Mouse (Mus musculus) forebrain, embryonic 12.5 days (tissue): Measurements from ENCODE around the gene Apol9a. TPM values are rescaled to one million over a fixed set of nuclear protein-coding genes. Genes with fewer than 3 reads are reported as not detected.
"Not testable (repeated sequence)": the region's sequence is repeated elsewhere in the genome, so short reads cannot be mapped to it uniquely, and the experiment has no call there.

ENCODE experiments used
- ATAC-seq: fragments of 200-750 bp; cut with Nextera tagmentation; 2 replicates; pipeline ENCODE4 v1.8.0; 2017; ENCODE audit warnings: moderate TSS enrichment; ENCODE audit not compliant: low FRiP score
- H3K27ac ChIP-seq: fragments of 300-500 bp; sonication (generic); 2 replicates; pipeline ENCODE4 v1.5.1; 2016; ENCODE audit warnings: mild to moderate bottlenecking
- H3K27me3 ChIP-seq: fragments of 300-500 bp; sonication (generic); 2 replicates; pipeline ENCODE4 v1.6.1; 2016; ENCODE audit warnings: mild to moderate bottlenecking
- H3K36me3 ChIP-seq: fragments of 300-500 bp; sonication (generic); replicated peaks from 2 replicates; pipeline ENCODE4 v1.6.1; 2016; ENCODE audit warnings: mild to moderate bottlenecking
- H3K4me1 ChIP-seq: fragments of 300-500 bp; sonication (generic); 2 replicates; pipeline ENCODE4 v1.6.1; 2016
- H3K4me2 ChIP-seq: fragments of 300-500 bp; sonication (generic); 2 replicates; pipeline ENCODE4 v1.6.1; 2016; ENCODE audit warnings: mild to moderate bottlenecking, moderate library complexity
- H3K4me3 ChIP-seq: fragments of 300-500 bp; sonication (generic); replicated peaks from 2 replicates; pipeline ENCODE4 v1.5.1; 2016; ENCODE audit warnings: mild to moderate bottlenecking
- H3K9ac ChIP-seq: fragments of 300-500 bp; sonication (generic); 2 replicates; pipeline ENCODE4 v1.6.1; 2016; ENCODE audit warnings: mild to moderate bottlenecking
- H3K9me3 ChIP-seq: fragments of 300-500 bp; sonication (generic); 2 replicates; pipeline ENCODE4 v1.6.1; 2016
- WGBS: fragments of 180-500 bp; shearing (Covaris S2); methylation state at CpG from one replicate; pipeline ENCODE4 v1.1.7; 2016; 5-methylcytosine and 5-hydroxymethylcytosine counted together
- polyA plus RNA-seq: library from polyadenylated mRNA; unstranded; fragments of >200 nt; fragmentation: Nextera tagmentation; extraction: Ambion mirVana; gene quantifications from 2 replicates; pipeline ENCODE4 v1.2.1, GENCODE M21; 2016

Gene Apol9a
- polyA plus RNA-seq, 1 experiment from 2014 or later = not detected

DNA sequence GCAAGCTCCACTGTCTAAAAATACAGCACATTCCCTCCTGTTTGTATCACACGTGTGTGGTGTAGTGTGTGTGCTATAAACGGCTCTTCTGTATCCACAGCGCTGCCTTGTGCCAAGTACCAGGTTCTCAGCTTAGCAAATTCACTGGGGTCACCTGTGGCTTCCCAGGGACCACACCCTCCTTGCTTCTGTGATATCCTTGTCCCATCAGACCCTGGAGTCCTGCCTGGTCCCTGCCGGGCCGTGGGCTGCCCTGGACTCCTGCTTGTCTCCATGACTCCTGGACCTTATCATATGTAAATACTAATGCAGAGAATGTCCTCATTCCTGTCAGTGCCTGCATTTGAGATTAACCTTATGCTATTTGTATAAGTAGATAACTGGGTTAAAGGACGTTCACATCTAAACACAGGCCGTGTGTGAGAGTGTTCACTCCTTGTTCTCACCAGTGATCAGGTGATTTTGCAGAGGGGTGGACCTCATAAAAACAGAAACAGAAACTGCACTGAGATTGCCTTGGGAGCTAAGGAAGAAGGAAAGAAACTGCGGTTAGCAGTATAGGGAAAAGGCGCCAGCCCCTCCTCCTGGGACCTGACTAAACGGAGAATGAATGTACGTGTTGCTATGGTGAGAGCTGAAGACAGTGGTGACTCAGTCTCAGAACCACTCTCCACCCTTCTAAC is 13.3 kb downstream of the Apol9a start:
- WGBS = 80% methylated on average over 11 of the region's 11 CpGs
- not testable (repeated sequence) for H3K4me2 ChIP-seq, H3K27me3 ChIP-seq, H3K4me3 ChIP-seq, H3K9ac ChIP-seq, ATAC-seq, H3K36me3 ChIP-seq, H3K9me3 ChIP-seq, H3K4me1 ChIP-seq, H3K27ac ChIP-seq

DNA sequence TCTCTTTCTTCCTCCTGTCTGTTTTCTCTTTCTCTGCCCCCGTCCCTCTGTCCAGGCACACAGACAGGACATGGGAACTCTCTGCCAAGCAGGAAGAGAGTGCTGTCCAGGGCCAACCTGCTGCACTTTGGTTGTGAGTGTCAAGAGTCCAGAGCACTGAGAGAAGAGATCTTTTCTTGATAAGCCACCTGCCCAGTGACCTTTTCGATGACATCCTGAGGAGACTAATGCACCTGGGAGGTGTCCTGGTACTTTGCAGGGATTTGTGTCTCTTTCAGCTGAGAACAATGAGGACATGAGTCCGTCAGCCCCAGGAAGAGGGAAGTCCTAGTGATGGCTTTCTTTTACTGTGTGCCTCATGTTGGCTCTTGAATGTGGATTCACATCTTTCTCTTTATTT is 17.1 kb downstream of the Apol9a start:
- not testable (repeated sequence) for H3K4me2 ChIP-seq, H3K4me1 ChIP-seq, ATAC-seq, H3K9me3 ChIP-seq, H3K4me3 ChIP-seq, H3K9ac ChIP-seq, H3K27me3 ChIP-seq, H3K36me3 ChIP-seq, H3K27ac ChIP-seq
- WGBS = 75% methylated on average over 3 of the region's 3 CpGs

DNA sequence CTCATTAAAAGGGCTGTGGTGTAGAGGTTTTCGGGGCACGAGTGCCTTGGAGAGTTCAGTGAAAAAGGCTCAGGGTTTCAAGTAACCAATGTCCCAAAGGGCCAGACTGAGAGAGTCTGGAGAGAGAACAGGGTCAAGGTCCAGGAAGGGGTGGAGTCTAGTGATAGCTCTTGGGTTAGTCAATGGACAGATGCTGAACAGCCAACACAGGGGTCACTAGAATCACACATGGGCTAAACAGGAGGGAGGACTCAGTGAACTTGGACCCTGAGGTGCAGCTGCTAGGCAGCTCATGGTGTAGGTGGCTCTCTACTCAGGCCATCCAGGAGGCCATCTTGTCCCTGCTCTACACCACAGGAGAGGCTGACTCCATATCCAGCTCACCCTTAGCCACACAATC is 23.5 kb downstream of the Apol9a start:
- Histone ChIP-seq H3K9ac (no peak overlapping the region), H3K4me2 (no peak overlapping the region), H3K27me3 (no peaks in the 10 kb centered on the region), H3K36me3 (no peaks in the 10 kb centered on the region), H3K4me3 (no peak overlapping the region), H3K4me1 (no peaks in the 10 kb centered on the region), H3K27ac (no peak overlapping the region), H3K9me3 (no peaks in the 10 kb centered on the region)
- WGBS = 91% methylated on average over 2 of the region's 2 CpGs
- ATAC-seq = no peak

DNA sequence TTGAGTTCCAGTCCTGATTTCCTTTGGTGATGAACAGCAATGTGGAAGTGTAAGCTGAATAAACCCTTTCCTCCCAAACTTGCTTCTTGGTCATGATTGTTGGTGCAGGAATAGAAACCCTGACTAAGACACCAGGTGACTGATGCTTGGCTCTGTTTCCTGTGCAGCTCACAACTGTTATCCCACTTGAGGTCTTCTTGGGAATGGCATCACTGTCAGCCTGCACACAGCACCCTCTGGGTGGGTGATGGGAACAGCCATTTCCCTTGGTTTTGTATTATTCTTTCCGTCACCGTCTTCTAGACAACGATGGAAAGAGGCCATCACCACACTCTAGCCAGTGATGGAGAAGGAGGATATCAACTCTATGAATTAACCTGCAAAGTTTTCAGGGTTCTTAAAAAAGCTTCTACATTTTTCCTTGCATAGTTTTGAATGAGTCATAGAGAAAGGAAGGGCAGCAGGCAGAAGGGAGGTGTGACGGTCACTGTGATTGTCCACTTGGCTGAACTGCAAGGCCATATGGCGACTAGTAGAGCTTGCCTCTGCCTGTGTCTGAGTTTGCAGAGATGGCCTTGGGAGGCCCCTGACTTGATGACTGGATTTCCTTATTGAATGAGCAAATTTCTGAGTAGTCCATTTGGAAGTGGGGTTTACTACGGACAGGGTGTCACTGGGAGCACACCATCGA is 26.4 kb downstream of the Apol9a start:
- H3K4me3 ChIP-seq = no peak overlapping the region
- H3K4me1 ChIP-seq = no peaks in the 10 kb centered on the region
- H3K36me3 ChIP-seq = no peaks in the 10 kb centered on the region
- H3K9ac ChIP-seq = no peak overlapping the region
- no peak for ATAC-seq
- no peak overlapping the region for H3K27ac ChIP-seq
- WGBS = 94% methylated on average over 7 of the region's 7 CpGs
- H3K27me3 ChIP-seq = no peaks in the 10 kb centered on the region
- H3K9me3 ChIP-seq = no peaks in the 10 kb centered on the region
- no peak overlapping the region for H3K4me2 ChIP-seq

DNA sequence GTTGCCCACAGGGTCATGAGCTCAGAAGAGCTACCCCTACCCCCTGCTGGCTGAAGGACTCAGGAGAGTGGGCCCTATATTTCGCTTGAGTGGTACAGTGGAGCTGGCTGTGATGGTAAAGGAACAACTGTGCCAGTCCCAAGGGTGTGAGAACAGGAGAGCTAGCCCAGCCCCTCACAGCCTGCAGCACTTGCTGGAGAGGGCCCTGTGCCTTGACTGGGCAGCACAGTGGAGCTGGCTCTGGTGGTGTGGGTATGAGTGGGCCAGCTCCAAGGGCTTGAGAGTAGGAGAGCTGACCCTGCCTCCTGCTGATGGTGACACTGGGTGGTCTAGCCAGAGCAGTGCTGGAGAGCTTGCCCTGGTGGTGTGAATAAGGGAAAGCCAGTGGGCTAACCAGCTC is 28.1 kb downstream of the Apol9a start:
- Histone ChIP-seq H3K4me1 (no peaks in the 10 kb centered on the region), H3K9ac (no peak overlapping the region), H3K9me3 (no peaks in the 10 kb centered on the region), H3K36me3 (no peaks in the 10 kb centered on the region), H3K27ac (no peak overlapping the region), H3K4me2 (no peak overlapping the region), H3K4me3 (no peak overlapping the region), H3K27me3 (no peaks in the 10 kb centered on the region)
- ATAC-seq = no peak
- WGBS = 59% methylated on average over 1 of the region's 1 CpGs

DNA sequence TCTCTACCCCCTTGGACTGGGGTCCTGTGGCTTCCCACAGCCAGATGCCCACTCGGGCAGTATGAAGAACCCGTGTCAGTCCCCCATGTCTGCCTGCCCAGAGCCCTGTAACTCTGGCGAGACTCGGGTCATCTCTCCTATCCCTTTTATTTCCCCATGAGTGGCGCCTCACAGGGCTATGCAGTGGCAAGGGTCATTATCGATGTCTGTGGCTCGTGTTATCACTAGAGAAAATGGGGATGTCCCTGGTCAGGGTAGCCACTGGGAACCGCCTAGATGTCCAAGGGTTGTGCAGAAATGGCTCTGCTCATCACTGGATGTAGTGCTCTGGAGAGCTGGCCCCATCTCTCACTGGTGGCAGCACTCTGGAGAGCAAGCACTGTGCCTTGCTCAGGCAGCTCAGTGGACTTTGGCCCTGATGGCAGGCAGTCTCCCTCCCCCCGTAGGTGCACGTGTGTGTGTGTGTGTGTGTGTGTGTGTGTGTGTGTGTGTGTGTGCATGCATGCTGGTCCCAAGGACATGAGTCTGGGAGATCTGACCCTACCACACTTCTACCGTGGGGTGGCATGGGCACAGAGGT is 28.6 kb downstream of the Apol9a start:
- Histone ChIP-seq H3K9me3 (no peaks in the 10 kb centered on the region), H3K9ac (no peak overlapping the region), H3K4me3 (no peak overlapping the region), H3K4me1 (no peaks in the 10 kb centered on the region), H3K4me2 (no peak overlapping the region), H3K27ac (no peak overlapping the region), H3K27me3 (no peaks in the 10 kb centered on the region), H3K36me3 (no peaks in the 10 kb centered on the region)
- 86% methylated on average over 10 of the region's 11 CpGs for WGBS
- no peak for ATAC-seq

DNA sequence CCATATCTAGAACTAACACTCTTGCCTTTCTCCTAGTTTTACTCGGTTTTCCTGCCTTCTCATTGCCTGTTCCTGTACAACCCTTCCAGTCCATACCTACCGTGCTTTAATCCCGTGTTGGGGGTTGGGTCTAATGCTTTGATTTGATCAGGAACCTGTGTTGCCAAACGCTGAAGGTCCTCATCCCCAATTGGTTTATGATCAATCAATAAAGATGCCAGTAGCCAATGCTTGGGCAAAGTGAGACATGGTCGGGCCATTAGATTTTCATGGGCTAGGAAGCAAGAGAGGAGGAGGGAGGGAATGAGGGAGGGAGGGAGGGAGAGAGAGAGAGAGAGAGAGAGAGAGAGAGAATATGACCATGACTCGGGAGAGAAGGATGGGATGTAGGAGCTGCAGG is 29.5 kb downstream of the Apol9a start:
- no peak overlapping the region for H3K9ac ChIP-seq
- ATAC-seq = no peak

DNA sequence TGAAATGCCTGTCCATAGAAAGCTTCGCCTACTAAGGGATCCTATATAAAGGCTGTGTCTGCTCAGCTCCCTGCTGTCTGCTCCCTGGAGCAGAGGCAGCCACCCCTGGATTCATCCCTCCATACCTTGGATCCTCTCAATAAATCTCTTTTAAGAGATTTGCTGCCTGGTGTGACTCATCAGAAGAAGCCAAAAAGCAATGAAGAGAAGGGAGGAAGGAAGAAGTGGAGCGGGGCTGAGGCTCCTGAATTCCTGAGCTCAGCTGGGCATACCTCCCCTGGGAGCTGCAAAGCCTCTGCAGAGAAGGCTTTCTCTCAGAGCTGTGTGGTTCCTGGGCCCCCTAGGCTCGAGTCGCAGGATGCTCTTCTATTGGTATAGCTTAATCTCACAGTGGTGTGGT is 31.0 kb downstream of the Apol9a start:
- no peak for ATAC-seq

More for the DNA sequence above, 29.5 kb downstream of the Apol9a start:
- Histone ChIP-seq H3K36me3 (no peaks in the 10 kb centered on the region), H3K9me3 (no peaks in the 10 kb centered on the region), H3K4me3 (no peak overlapping the region), H3K4me2 (no peak overlapping the region), H3K27me3 (no peaks in the 10 kb centered on the region), H3K27ac (no peak overlapping the region), H3K4me1 (no peaks in the 10 kb centered on the region)
- WGBS = 79% methylated on average over 6 of the region's 6 CpGs

DNA sequence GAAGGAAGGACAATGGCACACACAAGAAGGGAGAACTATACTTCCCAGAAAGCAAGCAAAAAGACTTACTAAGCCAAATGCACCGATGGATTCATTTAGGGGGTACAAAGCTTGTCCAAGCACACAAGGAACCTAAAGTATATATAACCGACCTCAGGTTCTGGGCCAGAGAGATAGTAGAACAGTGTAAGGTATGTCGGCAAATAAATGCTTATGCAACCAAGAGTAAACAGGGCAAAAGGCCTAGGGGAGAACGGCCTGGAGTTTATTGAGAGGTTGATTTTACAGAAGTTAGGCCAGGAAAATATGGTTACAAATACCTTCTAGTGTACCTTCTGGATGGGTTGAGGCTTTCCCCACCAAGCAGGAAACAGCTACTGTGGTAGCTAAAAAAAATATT is 33.5 kb downstream of the Apol9a start:
- no peak for ATAC-seq
- H3K4me1 ChIP-seq = no peaks in the 10 kb centered on the region
- H3K4me3 ChIP-seq = no peak overlapping the region
- H3K9me3 ChIP-seq = no peaks in the 10 kb centered on the region
- H3K27me3 ChIP-seq = no peaks in the 10 kb centered on the region
- H3K36me3 ChIP-seq = no peaks in the 10 kb centered on the region
- no peak overlapping the region for H3K4me2 ChIP-seq
- no peak overlapping the region for H3K9ac ChIP-seq
- no peak overlapping the region for H3K27ac ChIP-seq
- 95% methylated on average over 4 of the region's 4 CpGs for WGBS

More for the DNA sequence above, 31.0 kb downstream of the Apol9a start:
- no peaks in the 10 kb centered on the region for H3K36me3 ChIP-seq
- no peak overlapping the region for H3K9ac ChIP-seq
- no peaks in the 10 kb centered on the region for H3K9me3 ChIP-seq
- no peaks in the 10 kb centered on the region for H3K4me1 ChIP-seq
- no peaks in the 10 kb centered on the region for H3K27me3 ChIP-seq
- no peak overlapping the region for H3K27ac ChIP-seq
- 45% methylated on average over 4 of the region's 4 CpGs for WGBS
- H3K4me3 ChIP-seq = no peak overlapping the region
- H3K4me2 ChIP-seq = no peak overlapping the region

DNA sequence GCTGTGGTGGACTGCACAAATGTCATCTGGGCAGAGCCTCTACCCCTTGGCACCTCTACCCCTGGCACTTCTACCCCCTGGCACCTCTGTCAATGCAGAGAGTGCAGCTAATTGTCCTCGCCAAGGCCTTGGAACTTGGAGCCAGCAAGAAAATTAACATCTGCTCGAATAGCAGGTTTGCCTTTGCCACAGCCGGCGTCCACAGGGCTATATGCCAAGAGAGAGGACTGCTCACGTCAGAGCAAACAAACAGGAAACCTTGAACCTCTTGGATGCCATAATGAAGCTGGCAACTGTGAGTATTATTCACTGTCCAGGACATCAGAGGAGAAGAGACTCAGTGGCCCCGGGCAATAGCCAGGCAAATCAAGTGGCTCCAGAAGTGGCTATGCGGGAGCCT is 34.0 kb downstream of the Apol9a start:
- no peak overlapping the region for H3K4me2 ChIP-seq
- no peak overlapping the region for H3K27ac ChIP-seq
- no peaks in the 10 kb centered on the region for H3K36me3 ChIP-seq
- H3K9ac ChIP-seq = no peak overlapping the region
- no peak for ATAC-seq
- no peaks in the 10 kb centered on the region for H3K4me1 ChIP-seq
- WGBS = 91% methylated on average over 7 of the region's 7 CpGs
- no peaks in the 10 kb centered on the region for H3K27me3 ChIP-seq
- no peak overlapping the region for H3K4me3 ChIP-seq
- H3K9me3 ChIP-seq = no peaks in the 10 kb centered on the region

DNA sequence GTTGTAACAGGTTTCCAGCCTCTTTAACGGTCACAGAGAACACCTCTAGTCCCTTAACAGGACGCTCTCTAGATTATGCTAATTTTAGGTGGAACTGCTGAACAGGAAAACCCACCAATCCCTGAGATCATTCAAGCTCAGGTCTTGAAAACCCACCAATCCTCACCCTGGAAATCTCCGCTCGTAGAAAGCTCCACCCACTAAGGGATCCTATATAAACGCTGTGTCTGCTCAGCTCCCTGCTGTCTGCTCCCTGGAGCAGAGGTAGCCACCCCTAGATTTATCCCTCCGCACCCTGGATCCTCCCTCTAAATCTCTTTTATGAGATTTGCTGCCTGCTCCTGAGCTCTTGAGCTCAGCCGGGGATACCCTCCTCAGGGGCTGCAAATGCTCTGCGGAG is 40.3 kb downstream of the Apol9a start:
- Histone ChIP-seq H3K27me3 (no peaks in the 10 kb centered on the region), H3K4me3 (no peak overlapping the region), H3K4me1 (peaks cover 28% of the 10 kb centered on the region), H3K36me3 (no peaks in the 10 kb centered on the region), H3K4me2 (no peak overlapping the region), H3K9me3 (no peaks in the 10 kb centered on the region), H3K27ac (no peak overlapping the region), H3K9ac (no peak overlapping the region)
- WGBS = 92% methylated on average over 8 of the region's 8 CpGs
- ATAC-seq = no peak

DNA sequence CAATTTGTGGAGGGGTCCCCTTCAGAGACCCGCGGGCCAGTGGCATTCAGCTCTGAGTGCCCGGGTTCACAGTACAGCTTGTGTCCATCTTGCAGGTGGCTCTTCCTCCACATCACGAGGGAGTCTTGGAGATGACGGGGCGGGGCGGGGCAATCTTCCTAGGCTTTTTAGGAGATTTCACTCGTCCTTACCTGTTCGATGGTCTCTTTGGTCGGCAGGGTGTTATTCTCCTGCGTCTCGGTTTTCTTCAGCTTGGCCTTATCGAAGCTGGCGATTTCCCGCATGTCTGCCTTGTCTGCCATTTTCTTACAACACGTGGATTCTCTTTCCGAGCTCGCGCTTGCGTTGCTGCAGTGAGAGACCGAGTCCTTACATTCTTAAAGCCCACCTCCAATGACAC is 41.0 kb downstream of the Apol9a start:
- Histone ChIP-seq H3K27me3 (no peaks in the 10 kb centered on the region), H3K4me1 (peaks cover 28% of the 10 kb centered on the region), H3K4me2 (no peak overlapping the region), H3K36me3 (no peaks in the 10 kb centered on the region), H3K9ac (no peak overlapping the region), H3K9me3 (no peaks in the 10 kb centered on the region), H3K4me3 (no peak overlapping the region), H3K27ac (no peak overlapping the region)
- 93% methylated on average over 21 of the region's 21 CpGs for WGBS
- no peak for ATAC-seq

DNA sequence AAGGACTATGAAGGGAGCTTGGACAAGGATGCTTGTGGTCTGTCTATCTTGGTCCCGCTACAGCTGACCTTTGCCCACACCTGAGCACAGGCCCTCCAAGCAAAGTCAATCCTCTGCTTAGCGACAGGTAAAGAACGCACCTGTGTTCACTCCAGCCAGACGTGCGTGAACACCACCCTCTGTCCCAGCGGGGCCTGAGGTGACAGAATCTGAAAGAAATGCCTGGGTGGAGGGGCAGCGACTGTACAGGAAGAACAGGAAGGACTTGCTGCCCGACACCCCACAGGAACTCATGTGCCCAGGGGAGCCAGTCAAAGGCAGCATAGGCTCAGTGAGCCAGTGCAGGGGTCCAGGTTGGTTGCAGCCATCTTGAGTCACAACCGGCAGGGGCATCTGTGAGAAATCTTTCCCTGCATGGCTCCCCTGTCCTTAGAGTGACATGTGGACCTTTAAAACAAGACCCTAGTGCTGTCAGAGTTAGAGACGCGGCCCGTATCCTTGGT is 42.1 kb downstream of the Apol9a start:
- H3K27ac ChIP-seq = no peak overlapping the region

More for the DNA sequence above, 42.1 kb downstream of the Apol9a start:
- no peak overlapping the region for H3K9ac ChIP-seq
- ATAC-seq = no peak
- H3K27me3 ChIP-seq = no peaks in the 10 kb centered on the region
- no peak overlapping the region for H3K4me3 ChIP-seq
- no peaks in the 10 kb centered on the region for H3K9me3 ChIP-seq
- peaks cover 34% of the 10 kb centered on the region for H3K4me1 ChIP-seq
- H3K4me2 ChIP-seq = no peak overlapping the region
- H3K36me3 ChIP-seq = no peaks in the 10 kb centered on the region
- 85% methylated on average over 12 of the region's 12 CpGs for WGBS
